Mouse (Mus musculus) right cerebral cortex, postnatal 25 days (tissue): Measurements from ENCODE around the gene Marveld1.

Source experiments
- DNase-seq: peaks from one replicate; pipeline ENCODE4 v3.0.0; 2022

Marveld1 gene

DNA sequence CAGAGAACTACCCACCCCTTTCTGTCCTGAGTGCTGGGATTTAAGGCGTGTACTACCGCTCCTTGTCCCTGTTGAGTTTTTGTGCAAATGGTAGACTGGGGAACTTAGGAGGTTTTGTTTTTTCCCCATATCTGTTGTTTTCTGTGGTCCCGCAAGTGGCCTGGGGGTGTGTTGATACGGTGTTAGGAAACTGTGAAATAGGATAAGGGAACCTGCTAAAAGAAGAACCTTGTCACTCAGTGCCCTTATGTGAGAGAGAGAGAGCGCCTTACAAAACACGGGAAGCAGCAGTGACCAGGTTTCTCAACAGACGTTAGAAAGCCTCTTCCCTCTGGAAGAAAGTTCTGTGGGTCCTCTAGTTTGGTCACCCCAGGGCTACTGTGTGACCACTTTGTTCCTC is 29.6 kb downstream of the Marveld1 start:
- no peak for DNase-seq

DNA sequence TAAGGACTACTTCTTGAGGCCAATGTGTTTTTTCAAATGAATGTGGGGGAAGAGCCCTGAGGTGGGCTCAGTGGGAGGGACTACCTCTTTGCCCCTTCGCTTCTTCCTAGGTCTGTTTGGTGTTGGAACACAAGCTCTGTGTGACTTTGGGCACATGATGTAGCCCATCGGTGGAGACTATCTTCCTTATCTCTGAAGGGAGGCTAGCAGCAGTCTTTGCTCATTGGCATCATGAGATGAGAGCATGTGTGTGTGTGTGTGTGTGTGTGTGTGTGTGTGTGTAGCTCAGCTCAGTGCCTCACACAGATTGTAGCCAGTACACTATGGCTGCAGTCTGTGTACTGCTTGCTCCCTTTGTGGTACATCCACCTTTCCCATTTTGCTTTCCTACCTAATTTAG is 30.3 kb downstream of the Marveld1 start:
- DNase-seq = no peak

DNA sequence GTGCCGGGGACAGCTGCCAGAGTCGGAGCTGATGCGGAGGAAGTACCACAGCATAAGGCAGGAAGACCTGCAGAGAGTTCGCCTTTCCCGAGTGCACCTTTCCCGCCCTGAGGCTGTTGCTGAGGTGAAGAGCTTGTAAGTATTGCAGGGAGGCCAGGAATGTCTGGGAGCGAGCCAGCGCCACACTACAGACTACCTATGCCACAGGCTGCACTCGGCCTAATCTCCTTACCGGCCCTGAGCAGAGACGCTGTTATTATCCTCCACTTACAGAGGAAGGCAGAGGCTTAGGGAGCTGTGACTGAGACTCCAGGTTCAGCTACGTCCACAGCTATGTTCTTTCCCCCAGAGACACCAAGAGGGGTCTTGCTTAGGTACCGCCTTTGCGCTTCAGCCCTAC is 32.2 kb downstream of the Marveld1 start:
- DNase-seq = no peak

DNA sequence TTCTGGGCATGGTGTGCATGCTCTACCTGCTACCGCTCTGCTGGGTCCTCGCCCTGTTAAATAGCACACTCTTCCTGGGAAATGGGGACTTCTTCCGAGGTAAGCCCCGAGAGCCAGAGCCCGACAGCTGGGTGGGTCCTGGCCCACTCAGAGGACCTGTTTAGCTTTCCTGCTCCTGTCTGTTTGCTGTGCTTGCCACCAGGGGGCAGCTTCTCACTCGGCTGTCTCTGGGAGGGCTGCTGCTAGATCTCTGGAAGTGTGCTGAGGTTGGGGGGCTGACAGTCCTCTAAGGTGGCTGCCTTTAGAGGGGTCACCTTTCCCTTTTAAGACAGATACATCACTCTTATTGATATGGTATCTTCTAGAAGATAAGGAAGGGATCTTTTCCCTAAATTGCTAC is 35.5 kb downstream of the Marveld1 start:
- no peak for DNase-seq

DNA sequence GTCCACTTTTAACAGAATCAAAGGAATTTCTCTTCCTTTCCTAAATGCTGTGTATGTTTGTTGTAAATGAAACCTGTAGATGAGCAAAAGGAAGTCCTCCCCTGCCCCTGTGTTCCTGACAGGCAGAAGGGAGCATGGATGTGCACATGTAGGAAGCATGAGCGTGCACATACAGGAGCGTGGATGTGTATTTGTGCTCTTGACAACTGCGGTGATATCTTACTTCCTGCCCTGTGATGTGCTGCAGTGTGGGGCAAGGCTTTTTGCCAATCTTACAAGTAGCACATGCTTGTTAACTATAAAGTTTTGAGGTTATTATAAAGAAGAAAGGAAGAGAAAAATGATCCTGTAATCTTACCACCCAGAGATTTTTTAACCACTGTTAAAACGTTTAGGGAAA is 42.5 kb downstream of the Marveld1 start:
- no peak for DNase-seq

DNA sequence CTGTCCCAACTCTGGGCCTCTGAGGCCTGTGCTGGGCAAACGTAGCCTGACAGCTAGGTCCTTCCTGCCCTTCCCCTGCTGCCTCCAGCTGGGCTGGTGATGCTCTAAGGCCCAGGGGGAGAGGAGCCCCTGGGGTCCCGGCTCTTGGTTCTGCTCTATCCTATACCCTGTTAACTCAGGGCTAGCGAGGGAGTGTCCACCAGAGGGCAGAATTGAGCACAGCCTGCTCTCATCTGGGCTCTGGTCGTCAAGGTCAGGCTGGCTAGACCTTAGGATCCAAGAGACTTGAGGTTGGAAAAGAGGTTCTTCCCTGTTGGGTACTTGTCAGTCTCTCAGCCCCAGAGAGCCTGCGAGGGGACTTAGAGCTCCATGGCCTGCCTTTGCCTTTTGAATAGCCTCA is 43.3 kb downstream of the Marveld1 start:
- DNase-seq = no peak

DNA sequence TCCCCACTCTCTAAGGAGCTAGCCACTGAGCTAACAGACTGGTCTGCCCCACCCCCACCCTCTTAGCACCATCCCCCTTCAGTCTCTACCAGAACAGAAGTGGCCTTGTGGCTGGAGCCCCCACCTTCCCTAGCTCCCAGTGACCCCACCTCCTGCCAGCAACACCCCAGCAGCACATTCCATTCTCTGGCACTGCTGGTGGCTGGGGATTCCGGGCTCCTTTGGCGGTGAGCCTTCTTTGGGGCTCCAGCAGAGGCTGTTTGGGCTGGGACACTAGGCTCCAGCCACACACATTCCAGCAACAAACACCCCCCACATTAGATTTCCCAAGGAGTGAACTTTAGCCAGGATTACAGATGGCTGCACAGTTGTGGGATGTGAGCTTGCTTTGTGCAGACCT is 46.1 kb downstream of the Marveld1 start:
- no peak for DNase-seq

DNA sequence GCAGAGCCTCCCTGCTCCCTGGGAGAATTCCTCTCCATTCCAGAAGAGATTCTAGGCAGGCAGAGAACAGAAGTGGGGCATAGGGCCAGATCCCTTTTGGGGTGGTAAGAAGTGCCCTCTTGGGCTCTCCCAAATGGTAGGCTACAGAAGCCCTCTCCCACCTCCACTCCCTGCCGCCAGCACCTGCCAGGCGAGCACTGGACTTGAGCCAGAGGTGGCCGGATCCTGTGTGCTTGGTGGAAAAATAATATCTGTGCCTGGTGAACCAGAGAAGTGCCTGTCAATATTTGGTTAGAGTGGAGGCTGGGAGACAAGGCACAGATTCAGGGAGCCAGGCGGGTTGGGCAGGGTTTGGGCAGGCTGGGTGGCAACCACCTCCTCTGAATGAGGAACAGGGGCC is 49.2 kb downstream of the Marveld1 start:
- no peak for DNase-seq

DNA sequence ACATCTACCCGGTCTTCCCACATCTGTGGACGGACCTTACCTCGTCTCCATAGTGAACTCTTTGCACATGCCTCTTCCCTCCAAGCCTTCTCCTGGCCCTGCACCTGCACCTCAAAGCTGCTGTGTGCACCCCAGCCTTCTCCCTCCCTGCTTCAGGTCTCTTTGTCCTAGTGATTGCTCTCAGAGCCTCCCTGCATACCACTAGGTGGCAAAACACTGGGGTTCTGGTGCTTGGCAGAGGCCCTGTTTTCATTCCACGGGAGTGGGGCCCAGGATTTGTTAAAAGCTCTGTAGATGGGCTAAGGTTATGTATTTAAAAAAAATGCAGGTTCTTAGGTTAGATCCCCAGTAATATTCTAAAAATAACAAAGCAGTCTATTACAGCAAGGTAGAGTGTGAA is 49.9 kb downstream of the Marveld1 start:
- no peak for DNase-seq

DNA sequence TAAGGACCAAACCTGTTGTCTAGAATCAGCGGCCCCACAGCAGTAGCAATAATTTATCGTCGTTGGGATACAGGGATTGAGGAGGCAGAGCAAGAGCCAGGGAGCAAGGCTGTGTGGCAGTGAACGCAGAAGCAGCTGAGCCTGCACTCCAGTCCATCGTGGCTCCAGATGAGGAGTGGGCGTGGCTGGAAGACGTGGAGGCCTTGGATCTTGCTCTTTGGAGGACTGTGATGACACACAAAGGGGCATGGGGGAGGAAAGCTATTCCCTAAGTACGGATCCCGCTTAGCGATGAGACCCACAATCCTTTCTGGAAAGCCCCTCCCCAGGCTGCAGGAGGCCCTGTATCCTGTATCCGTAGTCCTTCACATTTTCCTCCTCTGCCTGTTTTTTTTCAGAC is 50.8 kb downstream of the Marveld1 start:
- no peak for DNase-seq
